Mouse (Mus musculus) urinary bladder, postnatal 0 days (tissue): Measurements from ENCODE around the gene Gnb1. TPM values are rescaled to one million over a fixed set of nuclear protein-coding genes. Genes with fewer than 3 reads are reported as not detected.

Experiments used
- polyA plus RNA-seq: library from polyadenylated mRNA; unstranded; fragments of >200 nt; fragmentation: Nextera tagmentation; extraction: Ambion mirVana; gene quantifications from 2 replicates; pipeline ENCODE4 v1.2.1, GENCODE M21; 2015

Gene Gnb1
- polyA plus RNA-seq = 288 and 312 TPM in 2 replicates

GRCm38 (mm10) chr4:155490990-155491504 lies at the start of gene Gnb1:
Gene Gnb1 (plus strand): TSS chr4:155491361.

GRCm38 (mm10) chr4:155468952-155469351 lies 22.2 kb upstream of the Gnb1 start, which contains the start of gene Tmem52:
Gene Tmem52 (plus strand): TSS chr4:155469114.

GRCm38 (mm10) chr4:155561661-155562442 lies 70.7 kb downstream of the Gnb1 start, which contains the start of gene Nadk:
Gene Nadk (plus strand): TSS chr4:155562378.

GRCm38 (mm10) chr4:155601091-155601996 lies 110.2 kb downstream of the Gnb1 start, which contains the start of gene Slc35e2:
Gene Slc35e2 (plus strand): TSS chr4:155601416.

Other genes with a start within 250 kb of the Gnb1 start
- gene Faap20, start 241.6 kb upstream of the Gnb1 start, polyA plus RNA-seq = 56.0 and 59.0 TPM in 2 replicates
- 14.7 and 15.1 TPM in 2 replicates for gene Prkcz, start 130.0 kb upstream of the Gnb1 start, polyA plus RNA-seq
- 0.06 and 0.13 TPM in 2 replicates for gene Gabrd, start 93.2 kb upstream of the Gnb1 start, polyA plus RNA-seq
- gene Cfap74, start 82.2 kb upstream of the Gnb1 start, polyA plus RNA-seq = 1.0 and 1.2 TPM in 2 replicates
- gene Tmem52, start 22.2 kb upstream of the Gnb1 start, polyA plus RNA-seq = not detected in 2 replicates
- gene Nadk, start 71.0 kb downstream of the Gnb1 start, polyA plus RNA-seq = 66.8 and 68.5 TPM in 2 replicates
- 3.1 and 3.8 TPM in 2 replicates for gene Slc35e2, start 110.1 kb downstream of the Gnb1 start, polyA plus RNA-seq
- gene Cdk11b, start 133.5 kb downstream of the Gnb1 start, polyA plus RNA-seq = 45.0 and 53.4 TPM in 2 replicates
- gene Gm10563, start 154.0 kb downstream of the Gnb1 start, polyA plus RNA-seq = not detected in 2 replicates
- 143 and 158 TPM in 2 replicates for gene Mmp23, start 162.0 kb downstream of the Gnb1 start, polyA plus RNA-seq
- 10.8 and 11.4 TPM in 2 replicates for gene Mib2, start 177.8 kb downstream of the Gnb1 start, polyA plus RNA-seq
- 10.4 and 10.8 TPM in 2 replicates for gene Fndc10, start 203.0 kb downstream of the Gnb1 start, polyA plus RNA-seq
- 133 and 144 TPM in 2 replicates for gene Ssu72, start 213.4 kb downstream of the Gnb1 start, polyA plus RNA-seq
- gene Tmem240, start 243.4 kb downstream of the Gnb1 start, polyA plus RNA-seq = 0.35 and 0.58 TPM in 2 replicates